Mouse (Mus musculus) heart, embryonic 14.5 days (tissue): ENCODE measurements around the gene Srl. TPM values are rescaled to one million over a fixed set of nuclear protein-coding genes. Genes with fewer than 3 reads are reported as not detected.

Source experiments
- ATAC-seq: fragments of 200-750 bp; cut with Nextera tagmentation; 2 replicates; pipeline ENCODE4 v1.8.0; 2017; ENCODE audit warnings: low read depth, moderate TSS enrichment; ENCODE audit not compliant: insufficient number of reproducible peaks, insufficient read depth, low FRiP score
- H3K27ac ChIP-seq, 2 experiments: fragments of 200-500 bp in 1 of 2; fragments of 300-500 bp in 1 of 2; sonication (generic) in 1 of 2; replicated peaks in 1 of 2; 2 replicates each; pipeline ENCODE4 v1.5.1; 2012 to 2014; ENCODE audit warnings: low read depth in 2 of 2, low read length in 2 of 2, control low read depth in 1 of 2, mild to moderate bottlenecking in 1 of 2, mixed read lengths in 1 of 2; ENCODE audit not compliant: control insufficient read depth in 1 of 2, insufficient read depth in 1 of 2
- H3K27me3 ChIP-seq: fragments of 300-500 bp; sonication (generic); 2 replicates; pipeline ENCODE4 v1.6.1; 2014; ENCODE audit warnings: mild to moderate bottlenecking, low read length, control low read depth; ENCODE audit not compliant: control insufficient read depth, insufficient read depth
- H3K36me3 ChIP-seq: fragments of 300-500 bp; sonication (generic); 2 replicates; pipeline ENCODE4 v1.6.1; 2014; ENCODE audit warnings: mild to moderate bottlenecking, control low read depth, low read length, mixed read lengths; ENCODE audit not compliant: control insufficient read depth, insufficient read depth
- H3K4me1 ChIP-seq, 2 experiments: fragments of 200-500 bp in 1 of 2; fragments of 300-500 bp in 1 of 2; sonication (generic) in 1 of 2; 2 replicates each; pipeline ENCODE4 v1.6.1; 2012 to 2014; ENCODE audit warnings: low read length in 2 of 2, control low read depth in 1 of 2, mixed read lengths in 1 of 2; ENCODE audit not compliant: control insufficient read depth in 2 of 2, insufficient read depth in 2 of 2
- H3K4me2 ChIP-seq: fragments of 300-500 bp; sonication (generic); 2 replicates; pipeline ENCODE4 v1.6.1; 2014; ENCODE audit warnings: mild to moderate bottlenecking, low read length
- H3K4me3 ChIP-seq, 2 experiments: fragments of 200-500 bp in 1 of 2; fragments of 300-500 bp in 1 of 2; sonication (generic) in 1 of 2; 2 replicates each; pipeline ENCODE4 v1.5.1; 2012 to 2014; ENCODE audit warnings: low read length in 2 of 2, mild to moderate bottlenecking in 2 of 2, control low read depth in 1 of 2, low read depth in 1 of 2, moderate library complexity in 1 of 2; ENCODE audit not compliant: control insufficient read depth in 1 of 2, insufficient read depth in 1 of 2
- H3K9ac ChIP-seq: fragments of 300-500 bp; sonication (generic); 2 replicates; pipeline ENCODE4 v1.6.1; 2014; ENCODE audit warnings: mild to moderate bottlenecking, low read length
- H3K9me3 ChIP-seq: fragments of 300-500 bp; sonication (generic); 2 replicates; pipeline ENCODE4 v1.6.1; 2016; ENCODE audit warnings: low read length, control low read depth; ENCODE audit not compliant: control insufficient read depth
- WGBS: fragments of 180-500 bp; shearing (Covaris S2); extraction: QIAGEN DNeasy Blood & Tissue Kit; methylation state at CpG from one replicate; pipeline ENCODE4 v1.1.7; 2014; 5-methylcytosine and 5-hydroxymethylcytosine counted together
- polyA plus RNA-seq: library from polyadenylated mRNA; unstranded; fragments of >200 nt; fragmentation: Nextera tagmentation; extraction: Ambion mirVana; gene quantifications from 2 replicates; pipeline ENCODE4 v1.2.1, GENCODE M21; 2014

The Srl gene
- polyA plus RNA-seq, 1 experiment from 2014 or later = 259 TPM

- Histone ChIP-seq H3K4me2 (peak overlapping the region; percentile 75), H3K9ac (peak overlapping the region; percentile 88), H3K36me3 (peaks cover 5% of the 10 kb centered on the region; the same call in 1 of the 2 replicates), H3K9me3 (no peaks in the 10 kb centered on the region), H3K27me3 (no peaks in the 10 kb centered on the region), H3K4me1 (peaks cover 14 to 29% of the 10 kb centered on the region in 2 experiments), H3K27ac (peak overlapping the region; percentile 100), H3K4me3 (peak overlapping the region; percentile 43 to 61)
- ATAC-seq = no peak
- WGBS = 36% methylated on average over 8 of the region's 8 CpGs
These were observed 18.7 kb downstream of the Srl start for GRCm38 (mm10) chr16:4522879-4523278.

DNA sequence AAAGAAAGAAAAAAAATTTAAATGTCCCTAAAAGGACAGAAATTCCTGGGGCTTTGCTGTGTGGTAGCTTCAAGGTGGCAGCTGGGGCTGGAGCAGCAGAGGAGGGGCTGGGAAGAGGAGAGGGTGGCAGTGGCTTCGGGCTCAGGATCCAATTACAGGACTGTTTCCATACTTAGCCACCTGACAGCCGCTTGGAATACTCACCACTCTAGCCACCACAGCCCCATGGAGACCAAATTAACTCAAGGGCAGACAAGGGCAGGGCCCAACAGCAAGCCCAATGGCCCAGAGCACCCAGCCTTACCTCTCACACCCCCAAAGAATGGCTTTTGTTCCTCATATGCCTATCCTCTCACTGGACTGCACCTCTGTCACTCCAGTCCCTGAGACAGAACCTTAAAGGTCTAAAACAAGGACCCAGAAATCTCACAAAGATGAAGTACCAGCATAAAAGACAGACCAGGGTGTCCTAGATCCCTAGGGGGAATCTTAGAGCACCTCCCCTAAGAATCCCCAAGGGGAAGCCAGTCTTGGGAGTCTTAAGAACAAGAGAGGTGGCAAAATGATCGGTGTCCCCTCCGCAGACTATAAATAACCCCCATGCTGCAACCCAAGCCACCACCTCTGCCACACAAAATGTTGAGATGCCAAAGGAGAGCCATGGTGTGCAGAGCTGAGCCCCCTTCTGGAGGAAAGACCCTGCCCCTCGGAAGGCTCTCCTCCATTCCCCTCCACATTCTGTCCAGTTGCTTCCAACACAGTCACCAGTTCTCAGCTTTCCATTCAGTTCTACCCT, 19.7 kb downstream of the Srl start:
- ATAC-seq = peak; percentile 90
- peaks cover 14 to 33% of the 10 kb centered on the region in 2 experiments for H3K4me1 ChIP-seq
- H3K4me3 ChIP-seq = peak overlapping the region; percentile 43 to 61
- peak overlapping the region; percentile 88 for H3K9ac ChIP-seq
- peaks cover 11% of the 10 kb centered on the region for H3K36me3 ChIP-seq
- 41% methylated on average over 5 of the region's 5 CpGs for WGBS
- peak overlapping the region; percentile 100 for H3K27ac ChIP-seq
- H3K27me3 ChIP-seq = no peaks in the 10 kb centered on the region
- H3K4me2 ChIP-seq = peak overlapping the region; percentile 75
- H3K9me3 ChIP-seq = no peaks in the 10 kb centered on the region

DNA sequence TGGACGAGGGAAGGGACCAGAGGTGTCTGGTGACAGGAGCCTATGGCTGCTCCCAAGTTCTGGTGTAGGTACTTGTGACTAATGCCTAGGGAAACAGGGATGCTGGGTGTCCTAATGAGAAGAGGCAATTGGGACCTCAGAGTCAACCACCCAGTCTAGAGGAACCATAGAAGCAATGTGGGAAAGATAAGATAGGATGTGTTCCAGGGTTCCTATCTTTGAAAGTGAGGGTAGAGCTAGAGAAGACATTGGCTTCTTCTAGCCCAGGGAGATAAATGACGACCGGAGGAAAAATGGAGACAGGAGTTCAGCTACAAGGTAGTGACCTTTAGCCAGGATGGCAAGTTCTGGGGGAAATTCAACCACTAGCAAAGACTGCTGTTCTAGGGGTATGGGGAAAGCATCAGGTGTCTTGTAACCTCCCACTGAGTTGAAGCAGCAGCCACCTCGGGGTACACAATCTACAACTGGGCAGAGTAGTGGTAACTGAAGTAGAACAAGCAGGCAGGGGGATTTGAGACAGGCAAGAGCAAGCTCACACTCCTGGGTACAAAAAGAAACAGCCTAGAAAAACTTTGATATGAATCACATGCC, 20.4 kb downstream of the Srl start:
- Histone ChIP-seq H3K4me3 (peak overlapping the region; percentile 42 to 61), H3K27ac (peak overlapping the region; percentile 100), H3K27me3 (no peaks in the 10 kb centered on the region), H3K4me1 (peaks cover 14 to 35% of the 10 kb centered on the region in 2 experiments), H3K9ac (peak overlapping the region; percentile 84), H3K4me2 (peak overlapping the region; percentile 75), H3K36me3 (peaks cover 17% of the 10 kb centered on the region), H3K9me3 (no peaks in the 10 kb centered on the region)
- 24% methylated on average over 4 of the region's 4 CpGs for WGBS
- ATAC-seq = no peak

DNA sequence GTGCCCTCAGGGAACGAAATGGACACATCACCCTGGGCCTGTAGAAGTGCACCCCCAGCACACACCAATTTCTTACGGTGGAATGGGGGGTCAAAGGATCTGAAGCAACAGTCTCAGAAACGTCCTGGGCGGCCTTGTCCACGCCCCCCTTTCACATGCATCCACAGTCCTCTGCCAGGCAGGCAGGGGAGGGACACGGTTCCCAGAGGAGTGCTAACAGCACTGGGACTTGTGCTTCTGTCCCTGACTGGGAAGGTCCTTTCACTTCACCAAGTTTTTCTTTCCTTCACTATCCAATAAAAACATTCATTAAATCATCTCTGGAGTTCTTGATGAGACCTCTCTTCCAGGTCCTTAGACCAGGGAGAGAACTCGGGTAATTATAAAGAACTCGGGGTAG, 20.9 kb downstream of the Srl start:
- Histone ChIP-seq H3K27me3 (no peaks in the 10 kb centered on the region), H3K36me3 (peaks cover 22% of the 10 kb centered on the region), H3K27ac (peak overlapping the region; percentile 100), H3K9ac (peak overlapping the region; percentile 84), H3K4me3 (peak overlapping the region; percentile 42 to 61), H3K9me3 (no peaks in the 10 kb centered on the region), H3K4me2 (peak overlapping the region; percentile 75), H3K4me1 (peaks cover 14 to 39% of the 10 kb centered on the region in 2 experiments)
- 44% methylated on average over 8 of the region's 8 CpGs for WGBS
- no peak for ATAC-seq

GRCm38 (mm10) chr16:4519825-4520224, 21.8 kb downstream of the Srl start:
- H3K4me2 ChIP-seq = peak overlapping the region; percentile 75
- no peaks in the 10 kb centered on the region for H3K9me3 ChIP-seq
- H3K36me3 ChIP-seq = peaks cover 29% of the 10 kb centered on the region
- H3K9ac ChIP-seq = peak overlapping the region; percentile 84
- H3K4me1 ChIP-seq = peaks cover 17 to 47% of the 10 kb centered on the region in 2 experiments
- H3K4me3 ChIP-seq = peak overlapping the region; percentile 42 to 61
- H3K27ac ChIP-seq = peak overlapping the region; percentile 100
- no peak for ATAC-seq
- WGBS = 80% methylated on average over 2 of the region's 2 CpGs
- H3K27me3 ChIP-seq = no peaks in the 10 kb centered on the region

- no peaks in the 10 kb centered on the region for H3K27me3 ChIP-seq
- ATAC-seq = no peak
- H3K9me3 ChIP-seq = no peaks in the 10 kb centered on the region
- H3K4me2 ChIP-seq = peak overlapping the region; percentile 75
- H3K36me3 ChIP-seq = peaks cover 29% of the 10 kb centered on the region
- H3K4me1 ChIP-seq = peaks cover 23 to 53% of the 10 kb centered on the region in 2 experiments
- H3K4me3 ChIP-seq = no peak overlapping the region
- H3K27ac ChIP-seq = peak overlapping the region in 1 of 2 experiments; percentile 46; a peak in 1 of 4 replicates
- 81% methylated on average over 4 of the region's 4 CpGs for WGBS
- peak overlapping the region; percentile 42; the same call in 1 of the 2 replicates for H3K9ac ChIP-seq
These were observed 22.5 kb downstream of the Srl start for GRCm38 (mm10) chr16:4519157-4519556.

DNA sequence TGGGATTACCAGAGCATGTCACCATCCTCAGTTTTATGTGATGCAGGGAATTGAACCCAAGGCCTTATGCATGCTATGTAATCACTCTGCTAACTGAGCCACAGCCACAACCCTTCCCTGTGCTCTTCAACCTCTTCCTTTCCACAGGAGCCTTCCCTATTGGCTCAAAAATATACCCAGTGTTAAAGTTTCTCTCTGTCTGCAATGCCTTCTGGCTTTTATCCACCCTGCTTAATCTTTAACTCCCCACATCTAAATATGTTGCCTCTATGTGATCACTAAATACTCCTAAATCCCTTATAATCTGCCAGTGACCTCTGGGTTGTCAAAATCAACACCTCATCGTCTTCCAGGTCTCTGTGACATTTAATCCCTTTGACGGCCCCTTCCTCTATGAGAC, 23.7 kb downstream of the Srl start:
- no peak for ATAC-seq
- peaks cover 28 to 55% of the 10 kb centered on the region in 2 experiments for H3K4me1 ChIP-seq
- 46% methylated on average over 2 of the region's 2 CpGs for WGBS
- H3K36me3 ChIP-seq = peaks cover 31% of the 10 kb centered on the region
- no peaks in the 10 kb centered on the region for H3K27me3 ChIP-seq
- no peak overlapping the region for H3K4me3 ChIP-seq
- no peak overlapping the region for H3K9ac ChIP-seq
- H3K9me3 ChIP-seq = no peaks in the 10 kb centered on the region
- peak overlapping the region in 1 of 2 experiments; percentile 46; a peak in 1 of 4 replicates for H3K27ac ChIP-seq
- H3K4me2 ChIP-seq = peak overlapping the region; percentile 75
